Mouse (Mus musculus): Measurements from ENCODE around the gene Tsen15.

Tsen15 gene

DNA sequence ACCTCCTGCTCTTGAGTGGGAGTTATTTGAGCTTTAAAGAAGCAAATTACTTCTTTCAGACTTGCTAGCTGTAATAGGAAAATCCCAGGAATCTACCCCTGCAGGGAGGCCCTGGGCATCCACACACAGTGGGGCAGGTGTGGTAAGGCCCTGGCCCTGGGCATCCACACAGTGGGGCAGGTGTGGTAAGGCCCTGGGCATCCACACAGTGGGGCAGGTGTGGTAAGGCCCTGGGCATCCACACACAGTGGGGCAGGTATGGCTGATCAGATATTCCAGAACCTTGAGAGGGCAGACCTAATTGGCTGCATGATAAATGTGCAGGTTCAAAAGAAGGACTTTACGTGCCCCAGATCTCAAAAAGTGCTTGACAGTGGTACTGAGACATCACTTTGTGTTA, 1.9 kb downstream of the Tsen15 start:
- no peak for DNase-seq

DNA sequence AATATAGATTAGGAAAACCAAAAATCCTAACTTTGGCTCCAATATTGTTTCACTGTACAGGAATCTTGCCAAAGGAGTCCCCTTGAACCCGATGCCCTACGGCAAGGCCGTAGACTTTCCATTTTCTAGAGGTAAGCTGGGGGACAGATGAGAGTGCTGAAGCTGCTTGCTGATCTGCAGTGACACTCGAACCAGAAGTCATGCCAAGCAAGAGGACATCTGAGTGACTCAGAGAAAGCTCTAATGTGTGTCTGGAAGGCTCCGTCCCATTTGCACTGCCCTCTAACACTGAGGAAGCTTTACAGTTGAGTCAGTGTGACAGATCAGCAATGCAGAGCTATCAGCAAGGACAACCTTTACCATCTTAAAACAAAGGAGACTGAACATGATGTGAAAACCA, 8.2 kb downstream of the Tsen15 start:
- DNase-seq, result no peak

DNA sequence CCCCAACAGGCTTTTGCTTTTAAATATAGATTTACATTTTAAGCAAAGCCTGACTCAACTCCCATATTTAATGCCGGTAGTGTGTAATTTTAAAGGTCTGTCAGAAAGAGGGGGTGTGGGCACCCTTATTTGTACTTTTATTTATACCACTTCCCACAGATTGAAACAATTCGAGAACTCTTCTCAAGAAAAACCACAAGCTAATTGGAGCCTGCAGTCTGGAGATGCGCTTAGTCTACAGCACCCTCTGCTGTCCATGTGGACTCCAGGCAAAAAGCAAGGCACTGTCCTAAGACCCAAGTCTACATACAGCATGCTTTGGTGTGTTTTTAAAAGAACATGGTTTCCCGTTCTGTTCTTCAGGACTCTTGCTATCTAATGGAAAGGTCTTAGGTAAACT, 17.3 kb downstream of the Tsen15 start:
- peak; percentile 74 for DNase-seq

DNA sequence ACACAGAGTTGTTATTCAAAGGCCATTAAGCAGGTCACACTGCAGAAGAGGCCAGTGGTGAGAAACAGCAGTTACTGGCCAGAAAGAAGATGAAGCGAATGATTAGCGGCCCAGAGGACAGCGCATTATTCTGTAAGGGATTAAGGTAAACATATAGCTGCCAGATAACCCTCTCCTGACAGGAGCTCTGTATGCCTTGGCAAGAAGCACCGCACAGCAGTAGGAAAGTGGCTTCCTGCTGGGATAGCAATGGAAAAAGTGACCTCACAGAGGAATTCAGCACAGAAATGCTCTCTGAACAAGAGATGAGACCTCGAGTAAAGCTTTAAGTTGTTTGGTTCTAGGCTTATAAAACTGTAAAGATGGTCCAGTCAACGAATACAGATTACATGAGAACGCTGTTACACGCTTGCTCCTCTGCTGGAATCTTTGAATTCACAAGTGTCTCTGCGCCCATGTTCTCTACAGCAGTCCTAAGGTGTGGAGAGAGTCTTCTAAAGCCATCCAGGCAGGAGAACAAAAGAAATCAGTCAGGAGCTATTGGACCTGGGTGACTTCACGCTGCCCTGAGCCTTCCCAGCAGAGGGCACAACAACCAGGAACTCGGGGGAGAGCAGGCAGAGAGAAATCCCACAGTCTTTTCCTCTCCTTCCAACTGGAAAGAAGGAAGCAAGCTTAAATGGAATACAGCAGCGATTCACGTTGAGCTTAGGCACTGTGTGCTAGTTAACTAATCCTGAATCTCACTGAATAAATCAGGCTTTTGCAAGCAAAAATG, 18.0 kb downstream of the Tsen15 start:
- peak; percentile 12 for DNase-seq

DNA sequence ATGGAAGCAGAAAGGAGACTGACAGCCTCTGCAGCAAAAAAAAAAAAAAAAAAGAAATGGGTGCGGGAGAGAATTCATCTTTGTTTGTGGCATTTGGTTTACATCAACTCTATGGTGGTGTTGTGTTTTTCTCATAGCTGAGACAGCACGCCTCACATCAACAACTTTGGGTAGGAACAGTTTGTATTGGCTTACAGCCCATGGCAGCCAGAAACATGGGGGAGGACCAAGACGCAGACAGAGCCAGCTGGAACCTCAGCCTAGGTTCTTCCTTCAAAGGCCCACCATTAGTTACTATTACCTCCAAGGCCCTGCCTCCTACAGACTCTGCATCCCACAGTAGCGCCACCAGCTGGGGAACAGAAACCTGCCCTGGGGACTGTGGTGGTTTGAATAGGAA, 29.8 kb downstream of the Tsen15 start:
- peak; percentile 57 for DNase-seq

DNA sequence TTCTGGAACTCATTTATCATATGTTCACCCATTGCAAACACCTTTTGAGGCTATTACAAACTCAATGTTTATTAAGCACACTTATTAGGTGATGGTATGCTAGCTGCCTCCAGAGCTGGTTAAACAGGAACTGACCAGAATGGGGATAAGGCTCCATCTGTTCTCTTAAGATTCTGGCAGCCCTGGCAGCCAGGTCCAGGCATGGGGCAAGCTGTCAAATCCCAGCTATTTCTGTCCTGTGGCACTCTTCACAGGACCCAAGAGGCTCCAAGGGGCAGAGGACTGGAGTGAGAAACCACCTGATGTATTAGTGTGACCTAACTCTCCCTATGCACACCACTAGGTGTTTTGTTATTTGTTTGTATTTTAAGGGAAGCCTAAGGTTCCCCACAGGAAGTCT, 38.5 kb downstream of the Tsen15 start:
- DNase-seq, result no peak

DNA sequence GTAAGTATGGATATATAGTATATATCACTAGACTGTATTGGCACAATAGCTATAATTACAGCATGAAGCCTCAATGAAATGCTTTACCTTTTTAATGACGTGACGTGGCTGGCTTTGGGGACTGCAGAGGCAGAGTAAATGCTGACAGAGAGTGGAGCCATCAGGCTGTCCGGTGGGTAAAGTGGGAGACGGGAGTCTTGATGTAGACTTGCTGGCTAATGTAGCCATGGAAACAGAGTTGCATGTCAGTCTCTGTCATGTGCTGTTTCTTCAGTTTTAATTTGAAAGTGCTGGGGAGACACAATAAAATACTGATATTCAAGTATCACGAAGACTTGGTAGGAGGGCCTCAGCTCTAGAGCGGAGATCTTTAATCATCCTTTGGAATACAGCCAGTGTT, 62.5 kb downstream of the Tsen15 start:
- no peak for DNase-seq
